Mouse (Mus musculus) forelimb bud, embryonic 11.5 days (tissue): Measurements from ENCODE around the gene Sertad2.
A peak's percentile ranks its signal among the peaks of the same experiment; 100 is the strongest.

Source experiments
- DNase-seq: peaks from one replicate; pipeline ENCODE4 v3.0.0-alpha.2; 2012; ENCODE audit warnings: low read depth, low spot score

The Sertad2 gene

GRCm38 (mm10) chr11:20594229-20595201, 51.5 kb downstream of the Sertad2 start:
- no peak for DNase-seq

GRCm38 (mm10) chr11:20603066-20603812, 60.2 kb downstream of the Sertad2 start:
- DNase-seq: peak; percentile 72

GRCm38 (mm10) chr11:20604119-20604518, 61.1 kb downstream of the Sertad2 start:
- DNase-seq: no peak

GRCm38 (mm10) chr11:20605613-20606012, 62.6 kb downstream of the Sertad2 start:
- no peak for DNase-seq

- DNase-seq: no peak
Observed at GRCm38 (mm10) chr11:20608442-20608841, 65.4 kb downstream of the Sertad2 start.

GRCm38 (mm10) chr11:20613223-20613622, 70.2 kb downstream of the Sertad2 start:
- no peak for DNase-seq

- no peak for DNase-seq
Observed at GRCm38 (mm10) chr11:20616103-20616502, 73.0 kb downstream of the Sertad2 start.

GRCm38 (mm10) chr11:20627146-20627545, 84.1 kb downstream of the Sertad2 start:
- no peak for DNase-seq

- no peak for DNase-seq
Observed at GRCm38 (mm10) chr11:20628216-20628615, 85.2 kb downstream of the Sertad2 start.

GRCm38 (mm10) chr11:20629700-20630099, 86.6 kb downstream of the Sertad2 start:
- no peak for DNase-seq

GRCm38 (mm10) chr11:20631026-20631940, 88.2 kb downstream of the Sertad2 start:
- DNase-seq: peak; percentile 93

- DNase-seq: peak; percentile 70
Observed at GRCm38 (mm10) chr11:20631941-20632618, 89.0 kb downstream of the Sertad2 start.

- DNase-seq: no peak
Observed at GRCm38 (mm10) chr11:20632619-20632965, 89.5 kb downstream of the Sertad2 start.

- no peak for DNase-seq
Observed at GRCm38 (mm10) chr11:20634543-20634942, 91.5 kb downstream of the Sertad2 start.

GRCm38 (mm10) chr11:20635646-20636045, 92.6 kb downstream of the Sertad2 start:
- DNase-seq: no peak

- no peak for DNase-seq
Observed at GRCm38 (mm10) chr11:20636114-20636513, 93.1 kb downstream of the Sertad2 start.

- no peak for DNase-seq
Observed at GRCm38 (mm10) chr11:20637060-20637459, 94.0 kb downstream of the Sertad2 start.

- DNase-seq: peak; percentile 65
Observed at GRCm38 (mm10) chr11:20638841-20639240, 95.8 kb downstream of the Sertad2 start.

GRCm38 (mm10) chr11:20639918-20640447, 96.9 kb downstream of the Sertad2 start:
- peak; percentile 82 for DNase-seq

- DNase-seq: no peak
Observed at GRCm38 (mm10) chr11:20642321-20642720, 99.3 kb downstream of the Sertad2 start.

- no peak for DNase-seq
Observed at GRCm38 (mm10) chr11:20643161-20643560, 100.1 kb downstream of the Sertad2 start.
